Comparison of ENCODE assay signal across 21 mouse cellular contexts in the genomic region with DNA sequence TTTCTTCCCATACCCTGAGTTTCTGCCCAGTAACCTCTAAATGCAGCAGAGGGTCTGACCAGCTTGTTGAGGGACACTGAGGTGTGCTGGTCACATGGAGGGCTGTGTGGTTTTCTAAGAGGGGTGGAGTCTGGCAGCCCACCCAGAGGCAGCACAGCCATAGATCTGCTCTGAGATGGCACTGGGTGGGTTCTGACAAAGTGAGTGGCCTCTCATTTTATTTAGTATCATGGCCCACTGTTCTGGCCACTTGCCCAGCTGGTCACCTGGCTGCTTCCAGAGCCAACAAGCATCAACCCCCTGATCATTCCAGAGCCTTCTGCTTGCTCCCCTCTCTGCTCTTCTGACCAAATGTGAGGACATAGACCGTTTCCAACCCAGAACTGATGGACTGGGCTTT. TPM values are rescaled to one million over a fixed set of nuclear protein-coding genes. Genes with fewer than 3 reads are reported as not detected.
A peak's percentile ranks its signal among the peaks of the same experiment; 100 is the strongest.
DNase-seq lines count a peak whose midpoint lies in the region; ATAC-seq lines count a peak whose summit lies in the region.
"Had no signal": no experiment of that assay in that cellular context is flagged by ENCODE, and none has a peak within 500 bp of the region (broad histone marks: within the 10 kb centered on the region; RNA-seq: fewer than 3 reads in every experiment).

No protein-coding gene starts in this region.

- no peaks in the 10 kb centered on the region for H3K27me3 ChIP-seq in forebrain, embryonic 12.5 days
- H3K27me3 ChIP-seq in forebrain, embryonic 11.5 days (ENCODE audit: control insufficient read depth, insufficient read depth, low read length): no peaks in the 10 kb centered on the region
- H3K27me3 ChIP-seq in heart, embryonic 11.5 days (ENCODE audit: control insufficient read depth, insufficient read depth, low read length): no peaks in the 10 kb centered on the region
- H3K27me3 ChIP-seq: embryonic facial prominence, embryonic 13.5 days; embryonic facial prominence, embryonic 15.5 days had no signal

- H3K36me3 ChIP-seq in forebrain, embryonic 12.5 days (replicated peaks): peaks cover 52% of the 10 kb centered on the region
- H3K36me3 ChIP-seq in forebrain, embryonic 11.5 days (ENCODE audit: control insufficient read depth, insufficient read depth, low read length): no peaks in the 10 kb centered on the region; the same call in 1 of the 2 replicates
- 0 out of 2 replicates have a peak, but pooled peaks cover 3% of the 10 kb centered on the region for H3K36me3 ChIP-seq in heart, embryonic 11.5 days (ENCODE audit: control insufficient read depth, insufficient read depth, low read length)

- H3K4me1 ChIP-seq in forebrain, embryonic 12.5 days: no peaks in the 10 kb centered on the region
- no peaks in the 10 kb centered on the region for H3K4me1 ChIP-seq in forebrain, embryonic 11.5 days (replicated peaks; ENCODE audit: control insufficient read depth, insufficient read depth, low read length)
- no peaks in the 10 kb centered on the region for H3K4me1 ChIP-seq in heart, embryonic 11.5 days (ENCODE audit: control insufficient read depth, insufficient read depth, low read length)
- H3K4me1 ChIP-seq: embryonic facial prominence, embryonic 13.5 days; embryonic facial prominence, embryonic 15.5 days; forebrain, embryonic 10.5 days had no signal

- peak; percentile 79 to 81 for DNase-seq in cerebellum, postnatal 10 days
- DNase-seq in cerebellum, adult 9-10 months: no peak
- no peak for DNase-seq in forebrain, embryonic 11.5 days (ENCODE audit: low spot score)
- peak; percentile 31 for DNase-seq in heart, postnatal 4 days
- DNase-seq: adrenal gland, adult 2 months; adrenal gland, postnatal 10 days; adrenal gland, postnatal 25 days; cerebellum, adult 11 months; cerebellum, adult 8-10 months; embryo, embryonic 11 days had no signal

- no peak overlapping the region for H3K9ac ChIP-seq in forebrain, embryonic 12.5 days
- no peak overlapping the region for H3K9ac ChIP-seq in forebrain, embryonic 11.5 days (ENCODE audit: low read length)
- no peak overlapping the region for H3K9ac ChIP-seq in heart, embryonic 11.5 days (ENCODE audit: low read depth, low read length)
- H3K9ac ChIP-seq: embryonic facial prominence, embryonic 13.5 days; embryonic facial prominence, embryonic 15.5 days had no signal

- no peak for ATAC-seq in forebrain, embryonic 12.5 days (ENCODE audit: low FRiP score)
- no peak for ATAC-seq in forebrain, embryonic 11.5 days (replicated peaks; ENCODE audit: low FRiP score)
- no peak for ATAC-seq in heart, embryonic 11.5 days (replicated peaks; ENCODE audit: insufficient number of reproducible peaks, low FRiP score, low TSS enrichment)
- ATAC-seq: forebrain, embryonic 14.5 days; forebrain, embryonic 16.5 days had no signal

- WGBS in forebrain, embryonic 12.5 days: 82% methylated on average over 1 of the region's 1 CpGs
- 81% methylated on average over 1 of the region's 1 CpGs for WGBS in forebrain, embryonic 11.5 days
- 81% methylated on average over 1 of the region's 1 CpGs for WGBS in heart, embryonic 11.5 days (ENCODE audit: insufficient replicate concordance)

- H3K4me3 ChIP-seq in forebrain, embryonic 12.5 days (replicated peaks): no peak overlapping the region
- H3K4me3 ChIP-seq in forebrain, embryonic 11.5 days (ENCODE audit: low read depth, low read length): no peak overlapping the region
- no peak overlapping the region for H3K4me3 ChIP-seq in heart, embryonic 11.5 days (ENCODE audit: low read depth, low read length)
- H3K4me3 ChIP-seq: embryonic facial prominence, embryonic 13.5 days; embryonic facial prominence, embryonic 15.5 days; erythroblast, embryonic 14.5 days; forebrain, embryonic 10.5 days had no signal

- 0 out of 2 replicates have a peak overlapping the region, but pooled peaks have one; percentile 38 for H3K27ac ChIP-seq in forebrain, embryonic 12.5 days
- no peak overlapping the region for H3K27ac ChIP-seq in forebrain, embryonic 11.5 days (ENCODE audit: low read depth, low read length)
- no peak overlapping the region for H3K27ac ChIP-seq in heart, embryonic 11.5 days (ENCODE audit: low read depth, low read length)
- H3K27ac ChIP-seq: embryonic facial prominence, embryonic 13.5 days; embryonic facial prominence, embryonic 15.5 days; forebrain, embryonic 10.5 days had no signal

- H3K9me3 ChIP-seq in forebrain, embryonic 12.5 days: no peaks in the 10 kb centered on the region
- no peaks in the 10 kb centered on the region for H3K9me3 ChIP-seq in forebrain, embryonic 11.5 days (ENCODE audit: control insufficient read depth, low read length)
- no peaks in the 10 kb centered on the region for H3K9me3 ChIP-seq in heart, embryonic 11.5 days (replicated peaks; ENCODE audit: control insufficient read depth, low read length)
- H3K9me3 ChIP-seq: embryonic facial prominence, embryonic 13.5 days; embryonic facial prominence, embryonic 15.5 days; forebrain, embryonic 10.5 days had no signal

- H3K4me2 ChIP-seq in forebrain, embryonic 12.5 days: no peak overlapping the region
- no peak overlapping the region for H3K4me2 ChIP-seq in forebrain, embryonic 11.5 days (ENCODE audit: low read depth, low read length, severe bottlenecking)
- H3K4me2 ChIP-seq in heart, embryonic 11.5 days: no peak overlapping the region
- H3K4me2 ChIP-seq: embryonic facial prominence, embryonic 13.5 days; embryonic facial prominence, embryonic 15.5 days had no signal

RNA-seq across cellular contexts. Expression of gene Cck, which starts 53.3 kb away (rescaled TPM):
- 7.3 and 13.5 TPM in 2 replicates for polyA plus RNA-seq in forebrain, embryonic 12.5 days (2016; fragmentation: Nextera tagmentation; extraction: Ambion mirVana)
- polyA plus RNA-seq in forebrain, embryonic 11.5 days (2014; fragmentation: Nextera tagmentation; extraction: Ambion mirVana): 2.5 and 4.4 TPM in 2 replicates
- under 1 TPM in 1 of 2 experiments, not detected in 1; 0.64 TPM for total RNA-seq in heart, postnatal 4 days (2021)
- 3.4 TPM in 2 replicates for polyA plus RNA-seq in heart, embryonic 11.5 days (2014; fragmentation: Nextera tagmentation; extraction: Ambion mirVana)
- total RNA-seq: adrenal gland, postnatal 25 days; common myeloid progenitor, adult 5-6 weeks; ES-E14; MEL had no signal
- polyA plus RNA-seq: erythroblast, embryonic 14.5 days had no signal

Comparison
In these comparisons a context has a peak if more than half of its experiments do, and no peak if none do; other contexts are left out.
1. DNase-seq: peak in cerebellum, postnatal 10 days (2 of 2) and heart, postnatal 4 days (single experiment); none in cerebellum, adult 9-10 months (single experiment) and forebrain, embryonic 11.5 days (single experiment).